Mouse (Mus musculus) myocyte (in vitro differentiated cells): ENCODE data around the gene Nat10. TPM values are rescaled to one million over a fixed set of nuclear protein-coding genes. Genes with fewer than 3 reads are reported as not detected.

Source experiments
- H3K27me3 ChIP-seq: one replicate; pipeline ENCODE4 v1.6.1; 2011; ENCODE audit not compliant: control insufficient read depth, insufficient read depth, insufficient read length
- H3K36me3 ChIP-seq: one replicate; pipeline ENCODE4 v1.6.1; 2011; ENCODE audit not compliant: control insufficient read depth, insufficient read depth
- H3K4me2 ChIP-seq: one replicate; pipeline ENCODE4 v1.6.1; 2011; ENCODE audit warnings: low read depth, control low read depth
- H3K4me3 ChIP-seq: one replicate; pipeline ENCODE4 v1.5.1; 2011; ENCODE audit warnings: mild to moderate bottlenecking, control low read depth, moderate library complexity
- H3K79me2 ChIP-seq: one replicate; pipeline ENCODE4 v1.6.1; 2011; ENCODE audit not compliant: control insufficient read depth, insufficient read depth
- H3ac ChIP-seq: one replicate; pipeline ENCODE4 v1.6.1; 2011; ENCODE audit not compliant: control insufficient read depth, insufficient read length
- CEBPB ChIP-seq: IDR thresholded peaks from 2 replicates; pipeline ENCODE4 v1.6.1; 2011; ENCODE audit warnings: mild to moderate bottlenecking, moderate library complexity; ENCODE audit not compliant: poor library complexity, insufficient read depth, severe bottlenecking
- E2F4 ChIP-seq: IDR thresholded peaks from one replicate; pipeline ENCODE4 v1.6.1; 2011; ENCODE audit warnings: mild to moderate bottlenecking, control low read depth, moderate library complexity; ENCODE audit not compliant: insufficient read depth
- MAX ChIP-seq: IDR thresholded peaks from one replicate; pipeline ENCODE4 v1.6.1; 2011; ENCODE audit warnings: low read depth, mild to moderate bottlenecking, control low read depth
- MYOD1 ChIP-seq, 3 experiments: IDR thresholded peaks; one replicate each; pipeline ENCODE4 v1.6.1; 2011; ENCODE audit warnings: control low read depth in 2 of 3, low read depth in 2 of 3, mild to moderate bottlenecking in 2 of 3, moderate library complexity in 1 of 3; ENCODE audit not compliant: insufficient read length in 2 of 3, control insufficient read depth in 1 of 3
- MYOG ChIP-seq, 3 experiments: IDR thresholded peaks; one replicate each; pipeline ENCODE4 v1.6.1; 2011; ENCODE audit warnings: control low read depth in 2 of 3, low read depth in 2 of 3, mild to moderate bottlenecking in 2 of 3; ENCODE audit not compliant: insufficient read length in 2 of 3, control insufficient read depth in 1 of 3, insufficient read depth in 1 of 3
- POLR2A ChIP-seq: IDR thresholded peaks from one replicate; pipeline ENCODE4 v1.6.1; 2011; ENCODE audit warnings: low read depth, mild to moderate bottlenecking, control low read depth, moderate library complexity; ENCODE audit not compliant: insufficient read length
- POLR2AphosphoS2 ChIP-seq: IDR thresholded peaks from one replicate; pipeline ENCODE4 v1.6.1; 2011; ENCODE audit warnings: low read depth, control low read depth; ENCODE audit not compliant: insufficient read length
- REST ChIP-seq: IDR thresholded peaks from one replicate; pipeline ENCODE4 v1.6.1; 2011; ENCODE audit warnings: mild to moderate bottlenecking, control low read depth, moderate library complexity; ENCODE audit not compliant: insufficient read depth, insufficient read length
- SRF ChIP-seq: IDR thresholded peaks from one replicate; pipeline ENCODE4 v1.6.1; 2011; ENCODE audit warnings: low read depth; ENCODE audit not compliant: control insufficient read depth, insufficient read length
- TCF12 ChIP-seq: IDR thresholded peaks from one replicate; pipeline ENCODE4 v1.6.1; 2011; ENCODE audit warnings: mild to moderate bottlenecking, control low read depth; ENCODE audit not compliant: poor library complexity, insufficient read depth, severe bottlenecking
- TCF3 ChIP-seq: IDR thresholded peaks from one replicate; pipeline ENCODE4 v1.6.1; 2011; ENCODE audit warnings: low read depth, control low read depth; ENCODE audit not compliant: insufficient read length
- USF1 ChIP-seq: IDR thresholded peaks from one replicate; pipeline ENCODE4 v1.6.1; 2011; ENCODE audit warnings: low read depth, mild to moderate bottlenecking, control low read depth, moderate library complexity
- polyA plus RNA-seq: library from polyadenylated mRNA; unstranded; fragments of >200 nt; fragmentation: generic; extraction: Trizol; gene quantifications from one replicate; pipeline ENCODE4 v1.2.1, GENCODE M21; 2012; ENCODE audit warnings: missing spikeins

Gene Nat10
- polyA plus RNA-seq, 1 experiment: 20.6 TPM

- Histone ChIP-seq H3K36me3 (no peaks in the 10 kb centered on the region), H3K4me3 (no peak overlapping the region), H3K79me2 (no peaks in the 10 kb centered on the region), H3K27me3 (no peaks in the 10 kb centered on the region), H3ac (no peak overlapping the region), H3K4me2 (no peak overlapping the region)
- TF ChIP-seq MYOG (IDR thresholded peaks at IDR 0.05; ENCODE audit: control insufficient read depth in 1 of 3, insufficient read depth in 1 of 3, insufficient read length in 2 of 3, low read depth in 2 of 3): no peak
- no peak for TF ChIP-seq USF1
- TF ChIP-seq SRF: no peak
- no peak for TF ChIP-seq POLR2AphosphoS2
- no peak for TF ChIP-seq POLR2A
- TF ChIP-seq E2F4: no peak
- no peak for TF ChIP-seq TCF12
- no peak for TF ChIP-seq MYOD1 (IDR thresholded peaks at IDR 0.05; ENCODE audit: control insufficient read depth in 1 of 3, insufficient read length in 2 of 3, low read depth in 2 of 3)
- no peak for TF ChIP-seq CEBPB
These were observed 60.6 kb downstream of the Nat10 start for GRCm38 (mm10) chr2:103700514-103700913.

- H3ac ChIP-seq: no peak overlapping the region
- H3K27me3 ChIP-seq: no peaks in the 10 kb centered on the region
- no peaks in the 10 kb centered on the region for H3K79me2 ChIP-seq
- no peak overlapping the region for H3K4me2 ChIP-seq
- no peaks in the 10 kb centered on the region for H3K36me3 ChIP-seq
- no peak overlapping the region for H3K4me3 ChIP-seq
- TF ChIP-seq TCF3: no peak
- no peak for TF ChIP-seq POLR2A
- TF ChIP-seq E2F4: no peak
- no peak for TF ChIP-seq TCF12
- no peak for TF ChIP-seq POLR2AphosphoS2
- peak; percentile 70 for TF ChIP-seq USF1
- no peak for TF ChIP-seq MYOG (IDR thresholded peaks at IDR 0.05; ENCODE audit: control insufficient read depth in 1 of 3, insufficient read depth in 1 of 3, insufficient read length in 2 of 3, low read depth in 2 of 3)
- no peak for TF ChIP-seq MYOD1 (IDR thresholded peaks at IDR 0.05; ENCODE audit: control insufficient read depth in 1 of 3, insufficient read length in 2 of 3, low read depth in 2 of 3)
These were observed 64.9 kb downstream of the Nat10 start for GRCm38 (mm10) chr2:103696177-103696576.

- H3K79me2 ChIP-seq: no peaks in the 10 kb centered on the region
- H3K36me3 ChIP-seq: no peaks in the 10 kb centered on the region
- no peak overlapping the region for H3K4me3 ChIP-seq
- TF ChIP-seq POLR2AphosphoS2: no peak
- no peak for TF ChIP-seq MYOG (IDR thresholded peaks at IDR 0.05; ENCODE audit: control insufficient read depth in 1 of 3, insufficient read depth in 1 of 3, insufficient read length in 2 of 3, low read depth in 2 of 3)
- no peak overlapping the region for H3ac ChIP-seq
- no peak overlapping the region for H3K4me2 ChIP-seq
- no peaks in the 10 kb centered on the region for H3K27me3 ChIP-seq
These were observed 66.1 kb downstream of the Nat10 start for GRCm38 (mm10) chr2:103694777-103695563.

GRCm38 (mm10) chr2:103692810-103693209 lies 68.3 kb downstream of the Nat10 start:
- TF ChIP-seq TCF12 (no peak), TCF3 (no peak), MYOG (IDR thresholded peaks at IDR 0.05; ENCODE audit: control insufficient read depth in 1 of 3, insufficient read depth in 1 of 3, insufficient read length in 2 of 3, low read depth in 2 of 3) (no peak), POLR2AphosphoS2 (no peak), POLR2A (no peak), SRF (no peak), MAX (no peak), CEBPB (no peak), USF1 (no peak), E2F4 (no peak), MYOD1 (IDR thresholded peaks at IDR 0.05; ENCODE audit: control insufficient read depth in 1 of 3, insufficient read length in 2 of 3, low read depth in 2 of 3) (no peak), REST (no peak)
- H3K79me2 ChIP-seq: no peaks in the 10 kb centered on the region
- no peak overlapping the region for H3ac ChIP-seq
- H3K36me3 ChIP-seq: no peaks in the 10 kb centered on the region
- H3K27me3 ChIP-seq: no peaks in the 10 kb centered on the region
- H3K4me3 ChIP-seq: no peak overlapping the region
- no peak overlapping the region for H3K4me2 ChIP-seq

GRCm38 (mm10) chr2:103691278-103691677 lies 69.8 kb downstream of the Nat10 start:
- no peaks in the 10 kb centered on the region for H3K36me3 ChIP-seq
- H3K27me3 ChIP-seq: no peaks in the 10 kb centered on the region
- TF ChIP-seq MYOG (IDR thresholded peaks at IDR 0.05; ENCODE audit: control insufficient read depth in 1 of 3, insufficient read depth in 1 of 3, insufficient read length in 2 of 3, low read depth in 2 of 3) (no peak), TCF3 (no peak), SRF (no peak), USF1 (no peak), MYOD1 (IDR thresholded peaks at IDR 0.05; ENCODE audit: control insufficient read depth in 1 of 3, insufficient read length in 2 of 3, low read depth in 2 of 3) (no peak), E2F4 (no peak), CEBPB (no peak), POLR2A (no peak)
- no peak overlapping the region for H3K4me3 ChIP-seq
- H3K79me2 ChIP-seq: no peaks in the 10 kb centered on the region
- H3K4me2 ChIP-seq: no peak overlapping the region
- H3ac ChIP-seq: no peak overlapping the region
